Mouse (Mus musculus) kidney, adult 18-20 months (tissue): ENCODE data around the gene Stk11ip.

ENCODE experiments used
- DNase-seq: peaks from one replicate; pipeline ENCODE4 v3.0.0; 2021

The Stk11ip gene

DNA sequence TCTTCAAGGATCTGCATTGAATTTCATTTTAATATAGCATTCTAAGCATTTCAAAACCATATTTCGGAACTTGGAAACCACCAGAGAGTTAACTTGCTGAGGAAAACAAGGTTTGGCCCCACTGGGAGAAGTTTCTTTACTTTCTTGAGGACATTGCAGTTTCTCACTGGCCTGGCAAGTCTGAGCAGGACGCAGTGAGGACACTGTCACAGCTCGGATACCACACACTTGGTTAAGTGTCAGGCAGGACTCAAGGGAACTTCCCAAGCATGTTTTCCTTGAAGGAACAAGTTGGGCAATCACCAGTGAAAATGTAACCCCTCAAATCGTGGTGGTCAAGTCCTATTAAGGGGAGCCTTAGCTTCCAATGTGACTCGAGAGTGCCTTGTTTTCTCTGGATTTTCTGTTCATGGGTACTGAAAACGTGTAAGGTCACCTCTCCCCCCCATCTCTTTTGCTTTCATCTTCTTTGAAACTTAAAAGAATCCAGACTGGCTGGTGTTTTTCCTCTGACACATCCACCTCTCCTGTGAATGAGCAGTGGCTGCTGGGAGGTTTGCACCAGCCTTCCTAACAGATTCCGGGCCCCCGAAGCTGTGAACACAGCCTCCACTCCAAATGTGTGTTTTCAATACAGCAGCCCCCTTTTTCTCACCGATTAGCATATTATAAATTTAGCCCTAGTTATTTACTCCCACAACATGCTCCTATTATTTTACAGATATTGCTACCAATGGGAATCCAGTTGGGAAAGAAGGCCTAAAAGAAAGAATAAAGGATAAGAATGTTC, 16.9 kb upstream of the Stk11ip start:
- no peak for DNase-seq

DNA sequence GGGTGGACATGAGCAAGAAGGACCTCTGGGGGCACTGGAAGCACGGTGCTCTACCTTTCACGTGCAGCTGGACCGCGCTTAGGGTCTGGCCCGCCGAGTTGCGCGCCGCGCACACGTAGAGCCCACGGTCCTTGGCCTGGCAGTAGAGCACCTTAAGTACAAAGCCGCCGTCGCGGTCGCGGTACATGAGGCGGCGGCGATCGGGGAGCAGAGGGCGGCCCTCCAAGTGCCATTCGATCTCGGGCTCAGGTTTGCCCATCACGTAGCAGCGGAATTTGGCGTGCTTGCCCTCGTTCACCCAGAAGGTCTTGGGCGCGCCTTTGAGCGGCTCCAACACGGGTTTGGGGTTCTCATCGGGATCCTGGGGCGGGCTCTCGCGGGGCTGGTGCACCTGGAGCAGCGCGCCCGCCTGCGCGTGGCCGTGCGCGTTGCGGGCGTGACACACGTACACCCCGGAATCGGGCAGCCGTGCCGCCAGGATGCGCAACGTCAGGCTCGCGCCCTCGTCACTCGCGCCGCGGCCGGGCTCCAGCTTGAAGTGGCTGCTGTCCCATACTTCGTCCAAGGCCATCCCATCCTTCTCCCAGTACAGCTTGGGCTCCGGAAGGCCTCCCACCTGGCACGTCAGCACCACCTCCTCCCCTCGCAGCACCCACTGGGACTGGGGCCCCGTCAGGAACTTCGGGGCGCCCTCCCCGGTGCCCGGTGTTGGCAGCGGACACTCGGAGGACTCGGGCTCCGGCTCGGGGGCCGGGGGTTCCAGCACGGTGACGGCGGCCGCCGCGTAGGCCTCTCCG, 16.0 kb upstream of the Stk11ip start:
- DNase-seq: peak; percentile 42

DNA sequence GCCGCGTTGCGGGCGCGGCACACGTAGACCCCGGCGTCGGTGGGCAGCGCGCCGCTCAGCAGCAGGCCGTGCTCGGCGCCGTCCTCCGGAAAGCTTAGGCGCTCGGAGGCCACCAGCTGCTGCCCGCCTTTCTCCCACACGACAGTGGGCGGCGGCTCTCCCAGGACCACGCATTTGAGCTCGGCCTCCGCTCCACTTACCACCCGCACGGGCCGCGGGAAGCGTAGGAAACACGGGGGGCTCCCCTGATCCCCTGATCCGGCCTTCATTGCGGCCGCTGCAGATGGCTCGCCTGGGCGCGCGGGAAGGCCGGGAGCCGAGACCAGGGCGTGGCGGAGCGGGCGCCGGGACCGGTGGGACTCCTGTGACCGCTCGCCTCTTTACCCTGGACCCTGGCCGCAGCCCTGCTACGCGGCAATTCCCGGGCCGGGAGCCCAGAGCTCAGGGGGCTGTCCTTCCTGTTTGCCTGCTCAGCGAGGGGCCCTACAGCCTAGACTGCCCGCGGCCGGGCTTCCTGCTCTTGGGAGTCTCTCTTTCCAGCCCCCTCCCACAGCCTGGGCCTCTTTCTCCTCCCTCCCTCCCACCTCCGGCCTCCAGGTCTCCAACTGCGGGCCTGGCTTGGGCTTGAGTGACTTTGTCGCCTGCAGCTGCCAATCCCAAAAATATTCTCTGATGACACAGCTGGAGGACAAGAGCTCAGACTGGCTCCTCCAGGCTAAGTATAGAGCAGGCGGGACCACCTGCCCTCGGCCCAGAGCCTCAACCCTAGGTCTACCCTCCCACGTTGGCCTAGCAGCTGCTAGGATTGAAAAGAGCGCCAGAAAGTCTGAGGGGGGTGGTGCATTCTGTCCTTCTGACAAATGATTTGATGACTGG, 15.1 kb upstream of the Stk11ip start, which contains the start of gene Obsl1:
Obsl1 (minus strand) TSS at position 497 of the 876 bp plus-strand sequence.
- peak; percentile 28 for DNase-seq

DNA sequence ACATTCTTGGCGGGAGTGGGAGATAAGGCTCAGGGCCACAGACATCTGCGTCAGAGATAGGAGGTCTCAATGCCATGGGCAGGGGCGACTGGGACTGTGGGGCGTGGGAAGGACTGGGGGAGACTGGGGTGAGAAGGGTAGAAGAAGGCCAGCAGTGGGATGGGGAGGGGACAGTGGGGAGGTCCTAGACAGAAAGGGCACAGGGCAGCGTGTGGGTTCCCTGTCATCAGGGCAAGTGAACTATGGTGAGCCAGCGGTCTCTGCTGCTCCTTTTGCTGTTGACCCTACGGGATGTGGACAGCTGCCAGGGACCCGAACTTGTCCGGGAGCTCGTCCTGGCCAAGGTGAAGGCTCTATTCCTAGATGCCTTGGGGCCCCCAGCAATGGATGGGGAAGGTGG, 14.3 kb upstream of the Stk11ip start, which contains the start of gene Inha:
Inha (plus strand) TSS at position 72 of the 400 bp plus-strand sequence.
- DNase-seq: no peak

DNA sequence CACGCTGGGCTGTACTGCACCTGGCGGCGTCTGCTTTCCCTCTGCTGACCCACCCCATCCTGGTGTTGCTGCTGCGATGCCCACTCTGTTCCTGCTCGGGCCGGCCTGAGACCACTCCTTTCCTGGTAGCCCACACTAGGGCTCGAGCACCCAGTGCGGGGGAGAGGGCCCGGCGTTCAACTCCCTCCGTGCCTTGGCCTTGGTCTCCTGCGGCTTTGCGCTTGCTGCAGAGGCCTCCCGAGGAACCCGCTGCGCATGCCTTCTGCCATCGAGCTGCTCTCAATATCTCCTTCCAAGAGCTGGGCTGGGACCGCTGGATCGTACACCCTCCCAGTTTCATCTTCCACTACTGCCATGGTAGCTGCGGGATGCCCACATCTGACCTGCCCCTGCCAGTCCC, 11.7 kb upstream of the Stk11ip start:
- DNase-seq: no peak

DNA sequence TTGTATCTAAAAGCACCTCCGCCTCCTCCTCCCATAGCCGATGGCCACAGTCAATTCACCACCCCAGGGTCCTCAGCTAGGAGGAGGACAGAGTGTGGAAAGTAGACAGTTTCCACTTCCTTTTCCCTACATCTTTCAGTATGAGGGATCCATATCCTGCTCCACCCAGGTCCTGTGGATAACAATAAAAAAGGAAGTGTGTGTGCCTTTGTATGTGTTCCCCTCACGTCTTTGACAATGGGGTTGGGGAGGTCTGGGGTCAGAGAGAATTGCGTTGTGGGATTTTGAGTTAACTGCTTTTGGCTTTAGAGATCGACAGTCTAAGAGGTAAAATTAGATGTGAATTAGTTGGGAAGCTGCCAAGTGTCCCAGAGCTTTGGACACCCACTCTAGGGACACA, 11.2 kb upstream of the Stk11ip start:
- no peak for DNase-seq

DNA sequence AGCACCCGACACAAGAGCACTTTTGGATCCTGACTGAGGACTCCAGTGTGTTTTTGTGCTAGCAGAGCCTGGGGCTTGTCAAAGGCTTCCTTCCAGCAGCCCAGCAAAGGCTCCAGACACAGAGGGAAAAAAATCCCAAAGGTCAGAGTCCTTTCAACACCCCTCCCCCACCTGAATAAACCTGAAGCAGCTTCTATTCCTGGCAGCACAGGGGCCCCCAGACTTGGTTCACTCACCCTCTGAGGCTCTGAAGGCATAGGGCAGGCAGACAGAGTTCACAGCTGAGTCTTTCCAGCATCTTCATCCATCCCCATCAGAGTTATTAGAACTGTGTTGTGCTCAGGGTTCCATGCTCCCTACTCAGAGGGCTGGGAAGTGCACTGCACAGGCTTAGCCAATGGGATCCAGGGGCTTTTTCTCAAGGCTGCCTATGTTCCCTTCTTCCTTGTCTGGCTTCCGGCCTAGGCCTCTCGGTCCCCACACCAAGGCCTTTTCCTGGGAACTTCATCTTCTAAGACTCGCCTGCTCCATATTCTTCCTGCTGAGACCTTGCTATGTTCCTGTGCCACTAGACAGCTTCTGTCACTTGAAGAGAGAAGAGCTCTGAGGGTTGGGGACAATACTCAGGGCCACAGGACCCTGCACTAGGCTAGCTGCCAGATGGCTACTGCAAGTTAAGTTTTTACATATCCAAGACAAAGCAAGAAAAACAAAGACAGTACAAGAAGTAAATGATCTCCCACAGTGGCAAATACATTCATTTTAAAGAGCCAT, 9.7 kb upstream of the Stk11ip start:
- DNase-seq: no peak

DNA sequence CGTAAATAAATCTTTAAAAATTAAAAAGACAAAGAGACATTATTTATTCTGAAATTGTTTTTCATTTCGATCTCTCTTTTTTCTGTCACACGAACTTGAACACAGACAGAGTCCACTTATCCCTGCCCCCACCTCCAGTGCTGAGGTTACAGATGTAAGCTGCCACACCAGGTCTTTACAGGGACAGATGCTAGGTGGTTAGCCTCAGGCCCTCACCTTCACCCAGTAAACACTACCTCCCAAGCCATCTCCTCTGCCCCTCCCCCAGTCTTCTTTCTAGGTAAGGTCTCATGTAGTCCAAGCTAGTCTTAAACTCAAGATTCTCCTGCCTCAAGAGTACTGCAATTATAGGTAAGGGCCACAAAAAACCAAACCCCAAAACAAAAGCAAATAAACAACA, 8.8 kb upstream of the Stk11ip start:
- no peak for DNase-seq

DNA sequence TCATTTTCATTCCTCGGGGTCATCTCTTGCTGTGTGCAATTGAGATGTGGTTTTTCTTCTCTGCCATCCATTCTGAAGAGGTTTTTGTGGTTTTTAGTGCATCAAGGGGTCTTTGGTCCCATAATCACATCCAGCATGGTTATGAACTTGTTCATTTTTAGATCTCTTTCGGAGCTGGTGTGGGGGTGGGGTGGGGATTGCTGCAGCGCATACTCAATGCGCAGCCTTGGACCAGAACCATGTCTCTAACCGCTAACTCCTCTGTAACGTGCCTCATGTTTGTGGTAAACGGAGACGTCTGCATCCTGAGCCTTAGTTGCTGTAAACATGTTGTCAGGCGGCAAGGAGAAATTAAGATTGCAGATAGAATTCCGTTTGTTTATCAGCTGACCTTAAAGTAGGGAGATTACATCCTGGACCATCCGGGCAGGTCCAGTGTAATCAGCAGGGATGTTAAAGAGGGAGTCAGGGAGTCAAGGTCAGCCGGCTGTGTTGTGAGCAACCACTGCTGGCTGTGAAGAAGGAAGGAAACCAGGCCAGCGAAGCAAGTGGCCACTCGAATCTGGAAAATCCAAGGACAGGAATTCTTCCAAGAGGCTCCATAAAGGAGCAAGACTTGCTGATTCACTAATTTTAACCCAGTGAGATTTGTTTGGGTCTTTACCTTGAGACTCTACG, 4.5 kb upstream of the Stk11ip start:
- DNase-seq: no peak

DNA sequence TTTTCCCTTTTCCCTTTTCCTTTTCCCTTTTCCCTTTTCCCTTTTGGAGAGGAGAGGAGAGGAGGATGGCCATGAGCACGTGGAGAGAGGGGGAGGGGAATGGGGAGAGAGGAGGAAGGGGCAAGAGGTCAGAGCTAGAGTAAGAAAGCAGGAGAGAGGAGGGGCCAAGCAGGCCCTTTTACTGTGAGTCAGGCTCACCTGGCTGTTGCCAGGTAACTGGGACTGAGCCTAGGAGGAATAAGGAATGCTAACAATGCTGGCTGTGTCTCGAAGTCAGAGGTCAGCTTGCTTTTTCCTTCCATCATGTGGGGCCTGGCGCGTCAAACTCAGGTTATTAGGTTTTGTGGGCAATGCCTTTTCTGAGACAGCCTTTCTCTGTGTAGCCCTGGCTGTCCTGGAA, 3.3 kb upstream of the Stk11ip start:
- DNase-seq: no peak

DNA sequence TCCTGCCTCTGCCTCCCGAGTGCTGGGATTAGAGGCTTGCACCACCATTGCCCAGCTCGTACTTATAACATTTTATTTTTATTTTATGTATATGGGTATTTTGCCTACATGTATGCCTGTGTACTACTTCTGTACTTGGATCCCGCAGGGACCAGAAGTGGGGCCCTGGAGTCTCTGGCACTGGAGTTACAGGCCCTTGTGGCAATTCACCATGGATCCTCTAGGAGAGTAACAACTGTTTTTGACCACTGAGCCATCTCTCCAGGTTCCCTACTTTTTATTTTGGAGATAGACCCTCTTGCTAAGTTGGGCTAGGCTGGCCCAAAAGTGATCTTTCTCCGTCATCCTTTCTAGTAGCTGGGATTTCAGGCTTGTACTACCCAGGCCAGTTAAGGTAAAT, 2.9 kb upstream of the Stk11ip start:
- DNase-seq: no peak

DNA sequence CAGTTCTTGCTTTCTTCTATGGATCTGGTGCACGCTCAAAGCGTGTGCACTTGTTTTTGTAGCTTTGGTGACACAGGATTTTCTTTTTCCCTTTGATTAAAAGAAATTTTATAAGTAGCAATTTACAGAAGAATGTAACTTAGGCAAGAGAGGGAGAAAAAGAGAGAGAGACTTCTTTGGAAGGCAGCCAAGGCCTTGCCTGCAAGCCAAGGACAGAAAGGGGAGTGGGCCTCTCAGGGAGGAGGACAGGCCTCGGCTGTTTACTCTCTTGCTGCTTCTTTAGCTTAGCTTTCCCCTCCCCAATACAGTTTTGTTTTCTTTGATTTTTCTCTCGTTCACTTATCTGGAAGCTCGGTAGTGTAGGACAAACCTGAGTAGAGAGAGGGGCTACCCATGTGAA, 1.8 kb upstream of the Stk11ip start:
- DNase-seq: no peak

DNA sequence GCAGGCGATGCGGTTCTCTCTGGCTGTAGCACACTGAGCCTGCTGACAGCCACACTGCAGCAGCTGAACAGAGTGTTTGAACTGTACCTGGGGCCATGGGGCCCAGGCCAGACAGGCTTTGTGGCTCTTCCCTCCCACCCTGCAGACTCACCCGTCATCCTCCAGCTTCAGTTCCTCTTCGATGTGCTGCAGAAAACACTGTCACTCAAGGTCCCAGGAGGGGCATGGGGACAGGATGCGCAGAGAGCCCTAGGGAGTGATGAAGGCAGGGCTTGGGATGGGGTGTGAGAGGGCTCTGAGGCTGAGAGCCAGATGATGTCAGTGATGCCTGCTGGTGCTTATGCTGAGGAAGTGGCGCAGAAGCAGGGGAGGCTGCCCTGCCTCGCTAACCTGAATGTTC, 3.4 kb downstream of the Stk11ip start:
- no peak for DNase-seq

DNA sequence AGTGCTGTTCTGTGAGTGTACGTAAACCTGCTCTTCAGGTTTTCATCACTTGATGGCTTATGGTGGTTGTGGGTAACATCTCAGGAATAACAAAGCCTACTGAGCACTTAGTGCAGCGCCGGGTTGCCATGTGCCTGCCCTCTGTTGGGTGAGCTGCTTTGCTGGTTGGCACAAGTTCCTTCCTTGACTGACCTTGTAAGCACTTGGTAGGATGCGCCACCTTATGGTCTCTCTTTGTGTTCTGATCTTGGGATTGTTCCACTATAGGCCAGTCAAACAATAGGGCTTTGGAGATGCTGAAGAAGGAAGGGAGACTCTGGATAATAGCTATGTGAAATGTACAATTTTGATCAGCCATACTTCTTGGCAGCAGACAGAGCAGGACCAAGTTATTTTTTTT, 9.2 kb downstream of the Stk11ip start:
- no peak for DNase-seq

DNA sequence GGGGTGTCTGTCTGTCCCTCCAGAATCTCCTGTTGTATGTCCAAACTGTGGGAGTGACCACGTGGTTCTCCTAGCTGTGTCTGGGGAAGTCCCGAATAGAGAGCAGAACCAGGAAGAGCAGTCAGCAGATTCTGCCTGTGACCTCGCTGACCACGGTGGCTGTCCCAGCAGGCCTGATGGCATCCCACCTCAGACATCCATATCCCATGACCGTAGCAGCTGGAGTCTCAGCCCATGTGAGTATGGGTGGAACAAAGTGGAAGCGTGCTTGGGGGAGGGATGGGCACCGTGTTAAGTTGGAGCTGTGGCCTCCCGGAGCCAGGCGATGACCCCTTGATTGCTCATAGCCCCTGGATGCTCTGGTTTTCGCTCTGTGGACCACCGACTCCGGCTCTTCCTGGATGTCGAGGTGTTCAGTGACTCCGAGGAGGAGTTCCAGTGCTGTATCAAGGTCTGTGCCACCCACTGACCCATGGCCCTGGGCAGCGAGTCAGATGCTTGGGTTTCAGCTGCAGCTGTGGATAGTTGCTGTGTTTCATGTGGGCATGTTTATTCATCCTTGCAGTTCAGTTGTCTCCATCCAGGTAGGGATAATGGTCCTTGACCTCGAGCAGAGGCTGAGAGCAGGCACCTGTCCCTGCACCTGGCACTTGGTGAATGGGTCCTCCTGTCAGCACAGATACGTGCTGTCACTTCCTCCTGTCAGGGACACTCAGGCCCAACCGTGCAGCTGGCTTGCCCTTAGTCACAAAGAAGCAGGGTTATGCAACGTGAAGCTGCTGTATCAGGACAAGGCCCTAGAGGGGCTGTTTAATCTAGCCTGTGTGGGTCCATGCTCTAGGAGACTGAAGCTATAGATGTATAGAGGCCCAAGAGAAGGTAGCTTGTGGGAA, 11.2 kb downstream of the Stk11ip start:
- no peak for DNase-seq

DNA sequence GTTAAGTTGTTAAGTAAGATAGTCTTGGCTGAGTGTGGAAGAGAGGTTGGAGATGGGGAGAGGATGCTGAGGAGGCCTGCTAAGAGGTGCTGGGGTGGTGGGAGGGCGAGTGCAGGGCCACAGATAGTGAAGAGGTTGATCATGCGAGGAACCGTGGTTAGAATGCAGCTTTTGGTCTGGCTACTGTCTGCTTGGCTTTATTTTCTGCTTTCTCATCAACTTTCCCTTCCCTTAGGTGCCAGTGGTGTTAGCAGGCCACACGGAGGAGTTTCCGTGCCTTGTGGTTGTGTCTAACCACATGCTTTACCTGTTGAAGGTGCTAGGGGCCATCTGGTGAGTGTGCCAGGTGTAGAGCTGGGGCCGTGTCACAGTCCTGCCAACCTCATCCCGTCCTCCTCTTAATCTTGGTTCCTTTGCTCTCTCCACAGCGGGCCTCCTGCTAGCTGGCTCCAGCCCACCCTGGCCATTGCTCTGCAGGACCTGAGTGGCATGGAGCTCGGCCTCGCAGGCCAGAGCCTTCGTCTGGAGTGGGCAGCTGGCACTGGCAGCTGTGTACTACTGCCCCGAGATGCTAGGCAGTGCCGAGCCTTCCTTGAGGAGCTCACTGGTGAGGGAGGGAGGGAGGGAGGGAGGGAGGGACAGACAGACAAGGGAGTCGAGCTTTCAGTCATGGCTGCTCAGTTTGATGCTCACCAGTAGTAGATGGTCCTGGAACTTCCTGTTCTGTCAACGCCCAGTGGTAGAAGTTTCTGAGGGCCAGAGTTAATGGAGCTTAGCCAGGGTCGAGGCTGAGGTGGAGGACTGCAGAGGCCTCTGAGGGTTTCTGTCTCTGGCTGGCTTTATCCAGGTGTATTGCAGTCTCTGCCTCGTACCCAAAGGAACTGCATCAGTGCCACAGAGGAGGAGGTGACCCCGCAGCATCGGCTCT, 12.3 kb downstream of the Stk11ip start:
- DNase-seq: no peak

DNA sequence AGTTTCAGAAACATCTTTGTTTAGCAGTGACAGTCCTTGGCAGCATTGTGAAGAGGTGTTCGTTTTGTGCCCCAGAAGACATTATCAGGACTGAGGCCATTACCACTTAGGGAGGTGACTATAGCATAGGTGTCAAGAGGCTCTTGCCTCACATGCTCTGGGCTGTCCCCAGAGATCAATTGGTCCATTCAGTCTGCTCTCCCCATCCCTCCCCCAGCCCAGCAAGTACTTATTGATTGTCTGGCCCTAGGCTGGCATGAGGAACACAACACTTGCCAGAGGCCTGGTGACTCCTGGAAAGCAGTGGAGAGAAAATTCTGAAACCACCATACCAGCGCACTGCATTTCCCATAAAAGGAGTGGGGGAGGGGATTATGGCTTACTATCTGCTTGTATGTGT, 16.3 kb downstream of the Stk11ip start:
- no peak for DNase-seq

DNA sequence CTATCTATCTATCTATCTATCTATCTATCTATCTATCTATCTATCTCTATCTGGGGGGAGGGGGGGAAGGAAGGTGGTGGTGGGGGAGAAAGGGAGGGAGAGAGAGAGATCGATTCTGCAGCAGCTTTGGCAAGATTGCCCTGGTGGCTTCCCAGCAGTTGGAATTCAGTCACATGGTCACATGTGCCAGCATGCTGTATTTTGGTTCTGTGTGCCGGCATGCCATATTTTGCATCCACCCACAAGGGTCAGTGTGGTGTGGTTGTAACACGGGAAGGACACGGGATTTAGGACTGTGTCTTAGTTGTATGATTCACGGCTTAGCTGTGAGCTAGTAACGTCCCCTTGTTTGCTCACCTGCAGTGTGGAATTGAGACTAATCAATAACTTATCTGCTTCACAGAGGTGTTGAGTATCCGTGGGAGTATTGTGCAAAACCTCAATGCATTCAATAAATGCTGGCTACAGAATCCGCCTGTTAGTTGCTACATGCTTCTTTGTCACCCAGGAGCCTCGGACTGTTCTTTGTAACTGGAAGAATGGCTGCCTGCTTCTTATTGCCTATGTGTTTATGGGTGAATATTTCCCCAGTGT, 17.4 kb downstream of the Stk11ip start:
- no peak for DNase-seq

DNA sequence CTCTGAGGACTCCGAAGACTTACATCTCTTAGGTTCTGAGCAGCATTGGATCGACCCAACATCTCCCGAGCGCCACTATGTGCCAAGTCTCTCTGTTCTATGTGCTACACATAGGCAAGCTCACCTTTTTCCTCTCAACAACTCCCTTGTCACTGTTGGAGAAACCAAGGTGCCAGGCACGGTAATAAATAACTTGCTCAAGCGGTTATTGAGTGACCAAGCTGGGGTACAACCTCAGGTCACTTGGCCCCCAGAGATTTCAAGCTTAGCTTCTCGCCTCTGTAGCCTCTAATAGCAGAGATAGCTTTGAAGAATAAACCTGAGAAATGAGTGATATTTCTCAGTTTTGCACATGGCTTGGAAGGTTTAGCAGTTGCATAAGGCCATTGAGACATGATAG, 20.2 kb downstream of the Stk11ip start:
- no peak for DNase-seq
